Mouse (Mus musculus) cerebellum, adult 11 months (tissue): ENCODE measurements around the gene Irf6.
A peak's percentile ranks its signal among the peaks of the same experiment; 100 is the strongest.

ENCODE experiments used
- DNase-seq: peaks from one replicate; pipeline ENCODE4 v3.0.0; 2022

Gene Irf6

GRCm38 (mm10) chr1:193152872-193153271, at the start of gene Irf6:
Irf6 (plus strand) TSS chr1:193153111.
- no peak for DNase-seq

GRCm38 (mm10) chr1:193112093-193112492, 40.8 kb upstream of the Irf6 start:
- no peak for DNase-seq

- DNase-seq = no peak
Measured at GRCm38 (mm10) chr1:193122793-193123192, 30.1 kb upstream of the Irf6 start.

GRCm38 (mm10) chr1:193123290-193123689, 29.6 kb upstream of the Irf6 start:
- no peak for DNase-seq

DNA sequence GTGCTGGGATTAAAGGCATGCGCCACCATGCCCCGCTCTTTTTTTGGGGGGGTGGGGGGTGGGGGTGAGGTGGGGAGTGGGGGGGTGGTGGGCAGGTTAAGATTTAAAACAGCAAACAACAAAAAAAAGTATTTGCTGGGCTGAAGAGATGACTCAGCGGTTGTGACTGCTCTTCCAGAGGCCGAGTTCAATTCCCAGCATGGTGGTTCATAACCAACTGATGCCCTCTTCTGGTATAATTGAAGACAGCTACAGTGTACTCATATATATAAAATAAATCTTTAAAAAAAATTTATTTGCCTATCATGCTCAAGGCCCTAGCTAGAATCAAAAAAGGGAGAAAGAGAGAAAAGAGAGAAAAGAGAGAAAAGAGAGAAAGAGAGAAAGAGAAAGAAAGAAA, 27.1 kb upstream of the Irf6 start:
- no peak for DNase-seq

DNA sequence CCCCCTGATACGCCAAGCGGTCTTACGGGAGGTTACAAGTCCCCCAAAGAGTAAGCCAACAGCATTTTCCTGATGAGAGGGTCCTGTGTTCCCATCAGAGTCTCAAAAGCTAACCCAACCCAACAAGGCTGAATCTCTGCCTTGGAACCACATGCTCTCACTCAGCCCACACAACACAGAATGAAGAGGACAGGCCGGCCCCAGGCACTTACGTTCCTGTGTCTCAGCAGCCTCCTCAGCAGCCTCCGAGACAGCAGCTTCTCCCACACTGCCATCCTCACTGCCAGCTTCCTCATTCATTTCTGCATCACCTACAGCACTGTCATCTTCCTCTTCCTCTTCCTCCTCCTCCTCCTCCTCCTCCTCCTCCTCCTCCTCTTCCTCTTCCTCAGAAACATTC, 24.9 kb upstream of the Irf6 start:
- no peak for DNase-seq

- no peak for DNase-seq
Measured at GRCm38 (mm10) chr1:193129321-193129720, 23.6 kb upstream of the Irf6 start.

GRCm38 (mm10) chr1:193129786-193130455, 23.0 kb upstream of the Irf6 start, which contains the start of gene Diexf:
Diexf (minus strand) TSS chr1:193130272.
- DNase-seq = peak; percentile 95

DNA sequence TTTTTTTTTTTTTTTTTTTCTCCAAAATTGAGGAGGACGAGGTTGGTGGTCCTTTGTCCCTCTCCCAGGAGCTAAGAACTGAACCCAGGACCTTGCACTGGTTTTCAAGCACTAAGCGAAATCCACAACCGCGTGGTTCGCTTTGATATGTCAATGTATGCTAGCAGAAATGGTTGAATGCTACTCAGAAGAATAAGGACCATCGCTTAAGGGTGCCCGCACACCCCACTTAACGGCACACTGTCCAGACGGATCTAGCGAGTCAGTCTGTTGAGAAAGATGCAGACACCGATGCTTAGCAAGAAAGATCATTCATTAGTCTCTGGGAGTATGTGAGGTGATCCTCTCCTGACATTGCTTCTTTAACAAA, 22.5 kb upstream of the Irf6 start:
- DNase-seq = no peak

GRCm38 (mm10) chr1:193130839-193131238, 22.1 kb upstream of the Irf6 start:
- DNase-seq = no peak

DNA sequence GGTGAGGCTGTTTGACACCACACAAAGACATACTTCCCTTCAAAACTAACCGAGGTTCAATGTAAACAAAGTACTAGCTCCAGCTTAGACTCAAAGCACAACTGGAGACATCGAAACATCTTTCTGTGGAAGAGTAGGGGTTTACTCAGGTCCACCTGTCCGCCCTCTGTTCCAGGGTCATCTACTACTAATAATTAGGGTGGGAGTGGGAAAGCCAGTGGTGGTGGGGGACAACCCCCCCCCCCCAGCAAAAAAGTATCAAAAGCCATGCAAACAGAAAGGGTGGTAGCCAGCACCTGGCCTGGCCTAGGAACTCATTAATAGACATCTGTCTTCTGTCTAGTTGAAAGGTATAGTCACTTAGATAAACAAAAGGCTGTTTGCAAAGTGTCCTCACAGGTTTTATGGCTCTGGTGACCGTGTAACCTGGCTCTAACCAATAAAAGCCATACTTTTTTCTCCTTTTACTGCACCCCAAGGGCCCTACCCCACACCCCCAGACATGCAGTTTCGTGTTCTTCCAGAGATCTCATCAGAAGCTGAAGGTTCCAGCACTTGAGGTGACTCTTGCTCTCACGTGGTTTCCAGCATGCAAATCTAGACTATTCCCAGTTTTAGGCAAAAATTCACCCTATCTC, 21.5 kb upstream of the Irf6 start:
- no peak for DNase-seq

GRCm38 (mm10) chr1:193132385-193132784, 20.5 kb upstream of the Irf6 start:
- no peak for DNase-seq

DNA sequence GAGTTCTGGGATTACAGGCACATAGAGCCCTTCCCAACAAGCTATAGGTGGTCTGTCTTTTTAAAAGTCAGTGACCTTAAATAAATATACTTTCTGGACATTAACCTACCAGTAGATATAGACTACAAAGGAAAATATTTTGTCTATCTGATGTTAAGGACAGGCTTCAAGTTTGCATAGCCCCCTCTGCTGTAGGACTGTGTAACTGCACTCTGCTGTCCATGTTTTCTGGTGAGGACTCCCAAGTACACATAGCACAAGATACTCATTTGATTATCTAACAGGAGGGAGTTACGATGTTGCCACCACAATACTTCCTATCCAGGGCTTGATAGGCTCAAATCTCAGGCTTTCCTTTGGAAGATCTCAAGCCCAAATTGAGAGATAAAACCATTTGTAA, 19.2 kb upstream of the Irf6 start:
- no peak for DNase-seq

DNA sequence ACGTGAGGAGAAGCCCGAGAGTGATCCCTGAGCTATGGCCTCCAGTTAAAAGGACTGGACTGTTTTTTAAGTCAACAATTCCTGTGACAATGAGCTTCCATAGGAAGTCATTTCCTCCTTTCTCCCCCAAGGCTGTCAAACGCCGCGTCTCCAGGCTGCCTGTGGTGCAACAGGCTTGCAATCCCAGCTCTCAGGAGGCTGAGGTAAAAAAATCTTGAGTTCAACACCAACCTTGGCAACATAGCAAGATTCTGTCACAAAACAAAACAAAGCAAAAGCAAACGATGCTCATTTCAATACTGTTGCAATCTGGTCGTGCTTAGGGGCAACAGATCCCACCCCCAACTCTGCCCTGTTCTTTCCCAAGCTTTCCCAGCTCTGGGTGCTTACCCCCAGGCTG, 14.8 kb upstream of the Irf6 start:
- DNase-seq = no peak

- no peak for DNase-seq
Measured at GRCm38 (mm10) chr1:193138669-193139068, 14.2 kb upstream of the Irf6 start.

- no peak for DNase-seq
Measured at GRCm38 (mm10) chr1:193141118-193141517, 11.8 kb upstream of the Irf6 start.

GRCm38 (mm10) chr1:193142517-193143062, 10.3 kb upstream of the Irf6 start:
- no peak for DNase-seq

- no peak for DNase-seq
Measured at GRCm38 (mm10) chr1:193144516-193144915, 8.4 kb upstream of the Irf6 start.

GRCm38 (mm10) chr1:193145101-193145500, 7.8 kb upstream of the Irf6 start:
- DNase-seq = no peak

GRCm38 (mm10) chr1:193146416-193146815, 6.5 kb upstream of the Irf6 start:
- DNase-seq = no peak

DNA sequence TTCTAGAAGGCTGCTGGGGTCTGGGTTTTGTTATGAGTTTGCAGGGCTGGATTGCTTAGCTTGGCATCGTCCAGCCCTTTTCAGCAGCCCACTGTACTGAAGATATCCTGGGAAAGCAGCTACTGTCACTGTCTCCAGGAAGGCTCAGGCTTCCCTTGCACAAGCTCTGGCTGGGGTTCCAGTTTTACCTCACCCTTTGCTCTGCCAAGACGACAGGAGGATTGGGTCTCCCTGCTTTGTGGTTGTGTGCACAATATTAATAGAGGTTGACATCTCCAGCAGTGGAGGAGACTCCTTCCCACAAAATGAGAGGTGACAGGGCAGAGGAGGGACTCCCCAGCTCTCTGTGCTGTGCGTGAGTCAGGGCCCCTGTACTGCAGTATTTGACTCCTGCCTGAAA, 3.7 kb upstream of the Irf6 start:
- no peak for DNase-seq

DNA sequence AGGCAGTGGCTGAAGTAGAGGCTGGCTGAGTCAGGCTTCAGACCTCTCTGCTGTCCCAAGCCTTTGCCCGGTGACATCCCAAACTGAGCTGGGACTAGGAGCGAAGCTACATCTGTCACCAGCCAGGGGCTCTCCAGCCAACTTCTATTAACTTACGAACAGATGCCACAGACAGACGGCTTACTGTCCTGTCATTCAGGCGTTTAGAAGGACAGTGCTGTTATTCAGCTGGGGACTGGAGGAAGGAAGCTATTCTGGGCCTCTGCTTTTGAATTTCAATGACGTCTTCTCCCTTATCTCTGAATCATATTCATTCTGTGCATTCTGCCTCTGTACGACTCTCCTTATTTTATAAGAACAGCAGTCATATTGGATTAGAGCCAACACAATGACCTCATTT, 1.8 kb upstream of the Irf6 start:
- no peak for DNase-seq

DNA sequence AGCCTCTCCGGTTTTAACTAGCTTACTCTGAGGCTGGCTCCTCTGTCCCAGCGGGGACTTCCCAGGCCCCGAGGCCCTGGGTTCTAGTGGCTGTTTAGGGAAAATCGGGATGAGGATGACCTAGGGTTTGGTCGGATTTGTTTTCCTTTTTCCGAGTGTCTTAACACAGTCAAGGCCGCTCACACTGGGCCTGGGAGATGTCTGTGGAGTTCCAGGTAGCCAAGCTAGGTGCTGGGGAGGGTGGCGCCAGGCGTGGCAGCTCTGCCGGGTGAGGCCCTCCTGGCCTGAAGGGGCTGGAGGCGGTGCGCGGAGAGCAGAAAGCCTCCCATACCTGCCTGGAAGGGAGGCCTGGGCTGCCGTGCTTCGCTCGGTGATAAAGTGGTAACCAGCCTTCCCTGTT, 650 bp downstream of the Irf6 start:
- no peak for DNase-seq

DNA sequence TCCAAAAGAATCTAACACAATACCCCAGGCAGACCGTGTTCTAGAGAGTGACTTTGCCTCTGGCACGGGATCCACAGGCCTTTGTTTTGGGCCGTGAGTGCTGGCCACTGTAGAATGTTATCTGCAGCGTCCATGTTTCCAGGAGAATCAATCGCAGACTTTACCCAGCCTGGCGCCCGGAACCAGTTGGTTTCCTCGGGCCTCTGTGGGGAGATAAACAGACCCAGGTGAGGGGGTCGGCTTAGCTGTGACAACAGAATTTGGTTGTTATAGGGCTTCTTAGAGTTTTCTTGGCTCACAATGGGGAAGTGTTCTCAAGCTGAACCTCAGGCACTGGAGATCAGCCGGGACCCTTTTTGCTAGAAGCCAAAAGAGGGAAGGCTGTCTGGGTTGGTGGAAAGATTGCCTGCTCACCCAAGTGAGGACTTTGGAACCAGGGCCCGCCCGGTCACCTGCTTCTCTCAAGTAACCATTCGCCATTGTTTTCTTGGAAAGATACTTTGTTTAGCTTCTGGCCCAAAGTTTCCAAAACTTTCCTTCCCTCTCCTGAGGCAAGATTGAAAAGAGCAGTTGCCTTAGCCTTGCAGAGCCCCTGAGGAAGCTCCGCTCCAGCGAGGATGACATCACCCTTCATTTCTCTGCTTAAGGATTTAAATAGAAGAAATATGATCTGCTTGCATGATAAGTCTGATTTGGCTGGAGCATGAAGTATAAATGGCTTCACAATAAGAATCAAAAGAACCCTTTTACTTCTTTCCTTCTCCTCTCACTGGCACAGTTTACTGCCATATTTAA, 3.6 kb downstream of the Irf6 start:
- no peak for DNase-seq
